In the genomic region with DNA sequence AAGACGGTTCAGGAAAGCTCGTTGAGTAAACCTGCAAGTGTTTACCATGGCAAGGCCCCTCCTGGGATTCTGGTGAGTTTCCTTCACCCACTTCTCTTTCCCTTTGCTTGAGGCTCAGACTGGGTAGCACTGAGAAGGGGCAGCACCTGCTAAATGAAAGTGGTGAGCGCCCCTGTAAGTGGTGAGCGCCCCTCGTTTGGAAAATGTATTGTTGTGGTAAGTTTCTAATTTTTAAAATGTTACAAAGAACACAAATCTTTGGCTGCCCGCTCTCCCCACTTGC, we compare ENCODE assay signal across 14 mouse cellular contexts. TPM values are rescaled to one million over a fixed set of nuclear protein-coding genes. Genes with fewer than 3 reads are reported as not detected.
A peak's percentile ranks its signal among the peaks of the same experiment; 100 is the strongest.
DNase-seq lines count a peak whose midpoint lies in the region; ATAC-seq and TF ChIP-seq lines count a peak whose summit lies in the region.
"Had no signal": no experiment of that assay in that cellular context is flagged by ENCODE, and none has a peak within 500 bp of the region (broad histone marks: within the 10 kb centered on the region; RNA-seq: fewer than 3 reads in every experiment).

No protein-coding gene starts in this region.

- no peaks in the 10 kb centered on the region for H3K4me1 ChIP-seq in intestine, postnatal 0 days (replicated peaks; ENCODE audit: control insufficient read depth, insufficient read depth, low read length)
- H3K4me1 ChIP-seq: midbrain, embryonic 12.5 days had no signal

- peaks cover 7% of the 10 kb centered on the region; the same call in 1 of the 2 replicates for H3K36me3 ChIP-seq in intestine, postnatal 0 days (ENCODE audit: control insufficient read depth, insufficient read depth)
- H3K36me3 ChIP-seq: midbrain, embryonic 12.5 days had no signal

- DNase-seq in thymus, postnatal 0 days (ENCODE audit: low spot score) = peak; percentile 49
- no peak for DNase-seq in thymus, postnatal 10 days (ENCODE audit: low spot score in 2 of 2)
- no peak for DNase-seq in urinary bladder, adult 2 months (ENCODE audit: low spot score)
- no peak for DNase-seq in ovary, postnatal 10 days (ENCODE audit: low spot score)
- DNase-seq: cerebellum, adult 9-10 months; heart, postnatal 14 days; kidney, postnatal 36 days; layer of hippocampus, postnatal 36 days had no signal

- H3K9me3 ChIP-seq in intestine, postnatal 0 days (ENCODE audit: control insufficient read depth) = no peaks in the 10 kb centered on the region
- H3K9me3 ChIP-seq: limb, embryonic 10.5 days; midbrain, embryonic 12.5 days had no signal

- no peaks in the 10 kb centered on the region for H3K27me3 ChIP-seq in intestine, postnatal 0 days (replicated peaks; ENCODE audit: control insufficient read depth, insufficient read depth, low read length)
- H3K27me3 ChIP-seq: midbrain, embryonic 12.5 days had no signal

- peak overlapping the region; percentile 38 for H3K9ac ChIP-seq in intestine, postnatal 0 days (ENCODE audit: low read depth, low read length)
- H3K9ac ChIP-seq: midbrain, embryonic 12.5 days had no signal

- peak overlapping the region; percentile 63 for H3K27ac ChIP-seq in intestine, postnatal 0 days (ENCODE audit: low read depth, low read length)
- H3K27ac ChIP-seq: limb, embryonic 10.5 days; midbrain, embryonic 12.5 days; stomach, postnatal 0 days had no signal

- no peak overlapping the region for H3K4me3 ChIP-seq in intestine, postnatal 0 days (ENCODE audit: low read depth, low read length)
- H3K4me3 ChIP-seq: limb, embryonic 10.5 days; midbrain, embryonic 12.5 days had no signal

- 55% methylated on average over 6 of the region's 6 CpGs for WGBS in intestine, postnatal 0 days

- peak; percentile 24 for ATAC-seq in common myeloid progenitor, adult 5-6 weeks (replicated peaks; ENCODE audit: low read depth, poor library complexity, severe bottlenecking)
- no peak for ATAC-seq in intestine, postnatal 0 days
- ATAC-seq in megakaryocyte-erythroid progenitor cell, adult 5-6 weeks (replicated peaks; ENCODE audit: low FRiP score, low TSS enrichment, poor library complexity, severe bottlenecking) = peak; percentile 11

- no peak for TF ChIP-seq CTCF in intestine, postnatal 0 days (IDR thresholded peaks at IDR 0.05; ENCODE audit: low read depth)

- peak overlapping the region; percentile 49 for H3K4me2 ChIP-seq in intestine, postnatal 0 days (replicated peaks; ENCODE audit: low read depth)
- H3K4me2 ChIP-seq: midbrain, embryonic 12.5 days had no signal

RNA-seq across cellular contexts. Expression of a gene that starts 22.4 kb away (rescaled TPM):
- 18.2 and 19.8 TPM in 2 replicates for polyA plus RNA-seq in thymus, postnatal 0 days (2015; fragmentation: Nextera tagmentation; extraction: Ambion mirVana)
- total RNA-seq in common myeloid progenitor, adult 5-6 weeks (2017) = 66.3 and 97.0 TPM in 2 replicates
- 22.2 and 24.8 TPM in 2 replicates for polyA plus RNA-seq in intestine, postnatal 0 days (2015; fragmentation: Nextera tagmentation; extraction: Ambion mirVana)
- 119 and 153 TPM in 2 replicates for total RNA-seq in megakaryocyte-erythroid progenitor cell, adult 5-6 weeks (2014; fragmentation: Nextera tagmentation)
- 129 and 139 TPM in 2 replicates for total RNA-seq in megakaryocyte-erythroid progenitor cell, adult 5-6 weeks (2017)
- polyA plus RNA-seq in urinary bladder, adult 2 months (2012; rRNA removed) = 13.7 and 18.8 TPM in 2 replicates
